Mouse (Mus musculus) forebrain, embryonic 15.5 days (tissue): ENCODE data around the gene Fam216a. TPM values are rescaled to one million over a fixed set of nuclear protein-coding genes. Genes with fewer than 3 reads are reported as not detected.

Source experiments
- ATAC-seq: fragments of 200-750 bp; cut with Nextera tagmentation; replicated peaks from 2 replicates; pipeline ENCODE4 v1.8.0; 2017; ENCODE audit warnings: mild to moderate bottlenecking, moderate TSS enrichment, moderate library complexity
- H3K27ac ChIP-seq: fragments of 300-500 bp; sonication (generic); replicated peaks from 2 replicates; pipeline ENCODE4 v1.5.1; 2015; ENCODE audit warnings: mild to moderate bottlenecking, inconsistent platforms
- H3K27me3 ChIP-seq: fragments of 300-500 bp; sonication (generic); 2 replicates; pipeline ENCODE4 v1.6.1; 2015; ENCODE audit warnings: inconsistent platforms
- H3K36me3 ChIP-seq: fragments of 300-500 bp; sonication (generic); 2 replicates; pipeline ENCODE4 v1.6.1; 2015; ENCODE audit warnings: mild to moderate bottlenecking, inconsistent platforms
- H3K4me1 ChIP-seq: fragments of 300-500 bp; sonication (generic); 2 replicates; pipeline ENCODE4 v1.6.1; 2015; ENCODE audit warnings: inconsistent platforms
- H3K4me2 ChIP-seq: fragments of 300-500 bp; sonication (generic); replicated peaks from 2 replicates; pipeline ENCODE4 v1.6.1; 2015; ENCODE audit warnings: mild to moderate bottlenecking, inconsistent platforms
- H3K4me3 ChIP-seq: fragments of 300-500 bp; sonication (generic); 2 replicates; pipeline ENCODE4 v1.5.1; 2015; ENCODE audit warnings: mild to moderate bottlenecking, inconsistent platforms
- H3K9ac ChIP-seq: fragments of 300-500 bp; sonication (generic); replicated peaks from 2 replicates; pipeline ENCODE4 v1.6.1; 2015; ENCODE audit warnings: mild to moderate bottlenecking, inconsistent platforms
- H3K9me3 ChIP-seq: fragments of 300-500 bp; sonication (generic); 2 replicates; pipeline ENCODE4 v1.6.1; 2016; ENCODE audit warnings: inconsistent platforms
- WGBS: fragments of 180-500 bp; shearing (Covaris S2); methylation state at CpG from one replicate; pipeline ENCODE4 v1.1.7; 2015; ENCODE audit warnings: mixed read lengths; 5-methylcytosine and 5-hydroxymethylcytosine counted together
- polyA plus RNA-seq: library from polyadenylated mRNA; unstranded; fragments of >200 nt; fragmentation: Nextera tagmentation; extraction: Ambion mirVana; gene quantifications from 2 replicates; pipeline ENCODE4 v1.2.1, GENCODE M21; 2015

Gene Fam216a
- polyA plus RNA-seq, 1 experiment from 2014 or later = 135 TPM

DNA sequence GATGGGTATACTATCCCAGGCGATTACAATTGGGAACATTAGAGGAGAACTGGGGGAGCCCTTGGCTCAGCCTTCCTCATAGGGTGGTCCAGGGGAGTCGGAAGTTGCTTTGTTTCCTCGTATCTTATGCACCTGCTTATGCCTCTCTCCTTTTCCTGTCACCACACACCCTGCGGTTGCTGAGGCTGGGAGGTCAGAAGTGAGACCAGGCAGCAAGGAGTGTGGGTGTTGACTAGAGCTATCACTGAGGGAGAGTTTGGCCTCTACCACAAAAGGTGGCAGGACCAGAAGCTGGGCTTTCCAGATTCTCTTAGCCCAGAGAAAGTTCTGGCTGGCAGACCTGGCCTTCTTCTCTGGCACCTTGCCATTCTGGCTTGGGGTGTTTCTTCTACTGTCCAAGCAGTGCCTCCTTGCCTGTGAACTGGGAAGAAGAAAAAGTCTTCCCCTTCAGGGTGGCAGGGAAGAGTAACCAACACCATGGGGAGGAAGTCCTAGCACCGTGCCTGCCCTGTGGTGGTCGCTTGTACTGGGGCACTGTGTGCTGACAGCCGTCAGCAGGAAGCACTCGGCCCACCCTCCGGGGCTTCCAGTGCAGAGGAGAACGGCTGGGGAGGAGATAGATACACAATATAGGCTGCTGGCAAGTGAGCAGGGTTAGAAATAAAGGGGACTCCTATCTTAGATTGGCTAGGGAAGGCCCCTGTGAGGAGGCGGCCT, 54.7 kb downstream of the Fam216a start:
- 83% methylated on average over 11 of the region's 11 CpGs for WGBS
- Histone ChIP-seq H3K36me3 (peaks cover 21% of the 10 kb centered on the region), H3K4me3 (no peak overlapping the region)

DNA sequence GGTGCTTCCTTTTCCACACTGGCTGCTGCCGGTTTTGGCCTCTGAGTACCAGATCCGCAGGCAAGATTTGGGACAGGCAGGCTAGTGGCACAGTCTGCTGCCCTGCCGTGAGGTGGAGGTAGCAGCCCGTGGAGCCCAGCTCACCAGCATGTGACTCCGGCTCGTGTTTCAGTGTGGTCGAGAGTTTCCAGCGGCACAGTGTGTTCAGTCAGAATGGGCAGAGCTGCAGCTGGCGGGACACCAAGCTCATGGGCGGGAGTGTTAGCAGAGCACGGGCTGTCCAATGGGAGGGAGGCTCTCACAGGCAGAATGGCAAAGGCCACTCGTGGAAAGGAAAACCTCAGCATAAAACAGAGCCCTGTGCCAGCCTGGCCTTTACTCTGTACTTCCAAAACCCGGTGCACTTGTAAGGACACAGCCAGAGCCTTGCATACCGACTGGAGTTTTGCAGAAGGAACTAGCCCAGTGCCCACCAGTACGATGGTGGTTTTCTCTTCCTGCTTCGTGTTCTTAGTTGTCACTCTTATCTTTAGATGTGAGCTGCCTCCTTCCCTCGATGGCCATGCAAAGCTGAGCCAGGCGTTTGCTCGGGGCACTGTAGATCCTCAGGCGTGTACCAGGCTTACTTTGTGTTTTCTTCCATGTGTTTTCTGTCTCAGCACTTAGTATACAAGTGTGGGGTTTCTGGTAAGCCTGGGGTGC, 57.0 kb downstream of the Fam216a start:
- Histone ChIP-seq H3K36me3 (peaks cover 6% of the 10 kb centered on the region), H3K9ac (no peak overlapping the region), H3K27me3 (no peaks in the 10 kb centered on the region), H3K27ac (no peak overlapping the region), H3K4me2 (no peak overlapping the region), H3K4me3 (no peak overlapping the region), H3K9me3 (no peaks in the 10 kb centered on the region), H3K4me1 (0 out of 2 replicates have a peak, but pooled peaks cover 4% of the 10 kb centered on the region)
- 74% methylated on average over 20 of the region's 20 CpGs for WGBS
- ATAC-seq = no peak; the same call in 1 of the 2 replicates

More for the DNA sequence above, 54.7 kb downstream of the Fam216a start:
- ATAC-seq = no peak
- Histone ChIP-seq H3K4me1 (0 out of 2 replicates have a peak, but pooled peaks cover 4% of the 10 kb centered on the region), H3K27me3 (no peaks in the 10 kb centered on the region), H3K27ac (no peak overlapping the region), H3K9ac (no peak overlapping the region), H3K9me3 (no peaks in the 10 kb centered on the region), H3K4me2 (no peak overlapping the region)

Other genes starting within 250 kb of the Fam216a start
- gene Ccdc63, start 231.5 kb downstream of the Fam216a start, polyA plus RNA-seq = not detected in 2 replicates
- gene Ppp1cc, start 214.1 kb downstream of the Fam216a start, polyA plus RNA-seq = 273 and 275 TPM in 2 replicates
- gene Hvcn1, start 165.6 kb downstream of the Fam216a start, polyA plus RNA-seq = 1.4 and 1.6 TPM in 2 replicates
- gene Tctn1, start 107.9 kb downstream of the Fam216a start, polyA plus RNA-seq = 4.2 and 4.5 TPM in 2 replicates
- gene Pptc7, start 88.0 kb downstream of the Fam216a start, polyA plus RNA-seq = 8.2 and 8.3 TPM in 2 replicates
- gene Rad9b, start 18.1 kb downstream of the Fam216a start, polyA plus RNA-seq = 17.6 and 17.8 TPM in 2 replicates
- gene Vps29, start 18.0 kb downstream of the Fam216a start, polyA plus RNA-seq = 252 and 266 TPM in 2 replicates
- gene Gpn3, start 488 bp downstream of the Fam216a start, polyA plus RNA-seq = 47.7 and 52.4 TPM in 2 replicates
- gene Arpc3, start 19.5 kb upstream of the Fam216a start, polyA plus RNA-seq = 165 and 193 TPM in 2 replicates
- 53.3 and 54.2 TPM in 2 replicates for gene Anapc7, start 49.3 kb upstream of the Fam216a start, polyA plus RNA-seq
- gene Atp2a2, start 129.9 kb upstream of the Fam216a start, polyA plus RNA-seq = 38.5 and 39.1 TPM in 2 replicates
- 64.3 and 67.0 TPM in 2 replicates for gene Ift81, start 242.2 kb upstream of the Fam216a start, polyA plus RNA-seq